Mouse (Mus musculus) embryonic facial prominence, embryonic 13.5 days (tissue): ENCODE results near the gene Slc35d1. TPM values are rescaled to one million over a fixed set of nuclear protein-coding genes. Genes with fewer than 3 reads are reported as not detected.

Experiments used
- ATAC-seq: fragments of 200-750 bp; cut with Nextera tagmentation; 2 replicates; pipeline ENCODE4 v1.8.0; 2017; ENCODE audit warnings: low read depth; ENCODE audit not compliant: insufficient number of reproducible peaks, insufficient read depth, low FRiP score, low TSS enrichment
- H3K27ac ChIP-seq: fragments of 300-500 bp; sonication (generic); 2 replicates; pipeline ENCODE4 v1.5.1; 2015; ENCODE audit warnings: moderate library complexity, mild to moderate bottlenecking, inconsistent platforms
- H3K27me3 ChIP-seq: fragments of 300-500 bp; sonication (generic); 2 replicates; pipeline ENCODE4 v1.6.1; 2015; ENCODE audit warnings: mild to moderate bottlenecking, inconsistent platforms
- H3K36me3 ChIP-seq: fragments of 300-500 bp; sonication (generic); 2 replicates; pipeline ENCODE4 v1.6.1; 2015; ENCODE audit warnings: mild to moderate bottlenecking, inconsistent platforms
- H3K4me1 ChIP-seq: fragments of 300-500 bp; sonication (generic); 2 replicates; pipeline ENCODE4 v1.6.1; 2015; ENCODE audit warnings: inconsistent platforms
- H3K4me2 ChIP-seq: fragments of 300-500 bp; sonication (generic); 2 replicates; pipeline ENCODE4 v1.6.1; 2015; ENCODE audit warnings: moderate library complexity, mild to moderate bottlenecking, inconsistent platforms
- H3K4me3 ChIP-seq: fragments of 300-500 bp; sonication (generic); 2 replicates; pipeline ENCODE4 v1.5.1; 2015; ENCODE audit warnings: mild to moderate bottlenecking, inconsistent platforms
- H3K9ac ChIP-seq: fragments of 300-500 bp; sonication (generic); 2 replicates; pipeline ENCODE4 v1.6.1; 2015; ENCODE audit warnings: mild to moderate bottlenecking, inconsistent platforms
- H3K9me3 ChIP-seq: fragments of 300-500 bp; sonication (generic); 2 replicates; pipeline ENCODE4 v1.6.1; 2016; ENCODE audit warnings: inconsistent platforms
- WGBS: fragments of 180-500 bp; shearing (Covaris S2); methylation state at CpG from one replicate; pipeline ENCODE4 v1.1.7; 2015; ENCODE audit warnings: mixed read lengths; 5-methylcytosine and 5-hydroxymethylcytosine counted together
- polyA plus RNA-seq: library from polyadenylated mRNA; unstranded; fragments of >200 nt; fragmentation: Nextera tagmentation; extraction: Ambion mirVana; gene quantifications from 2 replicates; pipeline ENCODE4 v1.2.1, GENCODE M21; 2015

Slc35d1 gene
- polyA plus RNA-seq, 1 experiment from 2014 or later = 12.9 TPM

DNA sequence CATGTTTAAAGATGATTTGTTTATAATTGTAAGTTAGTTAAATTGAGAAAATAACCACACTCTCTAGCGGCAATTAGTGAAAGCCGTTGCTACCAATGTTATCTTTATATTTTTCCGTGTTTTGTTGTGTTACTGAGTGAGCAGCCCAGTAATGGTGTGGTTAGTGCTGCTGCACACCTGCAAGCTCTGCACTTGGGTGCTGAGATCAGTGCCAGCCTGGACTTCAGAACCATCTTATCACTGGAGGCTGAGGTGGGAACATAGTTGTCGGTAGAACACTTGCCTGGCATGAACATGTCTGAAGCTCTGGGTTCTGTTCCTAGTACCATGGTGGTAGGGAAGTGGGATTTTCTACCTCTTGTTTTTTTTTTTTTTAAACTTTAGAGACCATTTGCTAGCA is 88.4 kb downstream of the Slc35d1 start:
- no peak for ATAC-seq
- Histone ChIP-seq H3K36me3 (peaks cover 8% of the 10 kb centered on the region), H3K9me3 (no peaks in the 10 kb centered on the region), H3K4me2 (no peak overlapping the region), H3K4me3 (no peak overlapping the region), H3K27me3 (no peaks in the 10 kb centered on the region), H3K4me1 (peaks cover 3% of the 10 kb centered on the region; the same call in 1 of the 2 replicates), H3K27ac (no peak overlapping the region), H3K9ac (no peak overlapping the region)
- 90% methylated on average over 4 of the region's 4 CpGs for WGBS

DNA sequence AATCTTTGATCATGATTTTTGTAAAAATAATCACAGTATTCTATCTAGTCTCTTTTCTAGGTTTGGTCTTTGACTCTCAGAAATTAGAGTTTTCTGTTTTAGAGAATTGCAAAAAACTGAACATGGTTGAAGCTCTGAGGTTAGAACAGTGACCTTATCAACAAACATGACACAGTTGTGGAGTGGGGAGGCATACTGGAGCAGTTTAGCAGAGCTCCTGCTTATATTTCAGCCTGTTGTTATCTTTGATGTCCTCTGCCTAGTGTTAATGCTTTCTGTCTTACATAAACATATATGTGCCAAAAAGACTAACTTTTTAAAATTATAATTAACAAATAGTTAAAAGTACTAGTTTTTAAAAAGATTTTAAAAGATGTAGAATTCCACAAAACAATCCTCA is 91.4 kb downstream of the Slc35d1 start:
- Histone ChIP-seq H3K27me3 (no peaks in the 10 kb centered on the region), H3K9ac (no peak overlapping the region)
- ATAC-seq = no peak

GRCm38 (mm10) chr4:103123086-103123485 is 91.9 kb downstream of the Slc35d1 start:
- Histone ChIP-seq H3K27me3 (no peaks in the 10 kb centered on the region), H3K36me3 (no peaks in the 10 kb centered on the region), H3K4me2 (no peak overlapping the region), H3K9ac (no peak overlapping the region), H3K9me3 (no peaks in the 10 kb centered on the region), H3K4me3 (no peak overlapping the region), H3K27ac (no peak overlapping the region), H3K4me1 (peaks cover 13% of the 10 kb centered on the region)
- WGBS = 48% methylated on average over 2 of the region's 2 CpGs
- no peak for ATAC-seq

More for the DNA sequence above, 91.4 kb downstream of the Slc35d1 start:
- Histone ChIP-seq H3K4me1 (peaks cover 13% of the 10 kb centered on the region), H3K27ac (no peak overlapping the region), H3K9me3 (no peaks in the 10 kb centered on the region), H3K36me3 (no peaks in the 10 kb centered on the region), H3K4me3 (no peak overlapping the region), H3K4me2 (no peak overlapping the region)

- H3K4me3 ChIP-seq = peak overlapping the region; percentile 92
- H3K4me2 ChIP-seq = peak overlapping the region; percentile 70
- H3K27ac ChIP-seq = no peak overlapping the region
- H3K9me3 ChIP-seq = no peaks in the 10 kb centered on the region
- peaks cover 13% of the 10 kb centered on the region for H3K4me1 ChIP-seq
- no peak overlapping the region for H3K9ac ChIP-seq
- no peak for ATAC-seq
- 81% methylated on average over 9 of the region's 9 CpGs for WGBS
- no peaks in the 10 kb centered on the region for H3K27me3 ChIP-seq
- peaks cover 6% of the 10 kb centered on the region for H3K36me3 ChIP-seq
Observed at GRCm38 (mm10) chr4:103120874-103121389, 94.0 kb downstream of the Slc35d1 start.

Other genes with a start within 250 kb of the Slc35d1 start
- 0.42 and 1.5 TPM in 2 replicates for gene Tctex1d1, start 236.6 kb downstream of the Slc35d1 start, polyA plus RNA-seq
- gene Insl5, start 188.3 kb downstream of the Slc35d1 start, polyA plus RNA-seq = not detected in 2 replicates
- 58.4 and 64.7 TPM in 2 replicates for gene Mier1, start 100.8 kb downstream of the Slc35d1 start, polyA plus RNA-seq
- 4.5 and 5.9 TPM in 2 replicates for gene Wdr78, start 100.6 kb downstream of the Slc35d1 start, polyA plus RNA-seq
- gene 4921539E11Rik, start 75.7 kb upstream of the Slc35d1 start, polyA plus RNA-seq = not detected in 2 replicates
- 14.9 and 17.9 TPM in 2 replicates for gene Oma1, start 98.6 kb upstream of the Slc35d1 start, polyA plus RNA-seq